Mouse (Mus musculus): ENCODE results near the gene Mthfd1. TPM values are rescaled to one million over a fixed set of nuclear protein-coding genes. Genes with fewer than 3 reads are reported as not detected.

The Mthfd1 gene
- polyA plus RNA-seq, 1 experiment from 2014 or later, result 33.9 TPM

- peak overlapping the region; percentile 90 for H3K4me3 ChIP-seq (replicated peaks)
- no peak for ATAC-seq
- no peaks in the 10 kb centered on the region for H3K27me3 ChIP-seq
- WGBS, result 8% methylated on average over 9 of the region's 9 CpGs
- H3K4me1 ChIP-seq (replicated peaks), result peaks cover 40% of the 10 kb centered on the region
- H3K36me3 ChIP-seq, result no peaks in the 10 kb centered on the region
- H3K4me2 ChIP-seq (replicated peaks), result peak overlapping the region; percentile 89
- no peaks in the 10 kb centered on the region for H3K9me3 ChIP-seq
- peak overlapping the region; percentile 95 for H3K9ac ChIP-seq (replicated peaks)
- H3K27ac ChIP-seq, result peak overlapping the region; percentile 97
Measured at GRCm38 (mm10) chr12:76368201-76368789, 113.2 kb downstream of the Mthfd1 start.

DNA sequence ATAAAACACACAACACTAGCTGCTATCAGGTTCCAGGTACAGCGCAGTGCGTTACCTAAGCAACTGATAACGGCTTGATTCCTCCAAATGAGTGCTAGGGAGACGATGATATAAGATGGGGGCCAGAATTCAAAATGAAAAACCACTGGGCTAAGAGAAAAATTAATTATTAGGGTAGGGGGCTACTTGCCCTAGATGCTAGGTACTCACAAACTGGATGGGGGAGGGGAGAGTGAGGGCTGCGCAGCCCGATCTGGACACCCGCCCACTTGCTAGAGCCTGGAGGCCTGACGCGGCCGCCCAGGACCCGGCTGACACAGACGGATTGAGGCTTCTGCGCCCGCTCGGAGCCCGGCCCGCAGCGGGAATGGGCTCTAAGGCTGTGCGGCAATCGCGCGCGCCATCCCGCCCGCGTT lies 113.7 kb downstream of the Mthfd1 start:
- peaks cover 40% of the 10 kb centered on the region for H3K4me1 ChIP-seq (replicated peaks)
- peak overlapping the region; percentile 89 for H3K4me2 ChIP-seq (replicated peaks)
- WGBS, result under 1% methylated on average over 26 of the region's 26 CpGs
- no peaks in the 10 kb centered on the region for H3K36me3 ChIP-seq
- 0 out of 2 replicates have a peak, but pooled peaks have one; percentile 0 for ATAC-seq
- H3K27ac ChIP-seq, result peak overlapping the region; percentile 97
- no peaks in the 10 kb centered on the region for H3K27me3 ChIP-seq
- H3K4me3 ChIP-seq (replicated peaks), result peak overlapping the region; percentile 90
- H3K9ac ChIP-seq (replicated peaks), result peak overlapping the region; percentile 95
- no peaks in the 10 kb centered on the region for H3K9me3 ChIP-seq

Other genes with a start within 250 kb of the Mthfd1 start
- gene Esr2, start 78.0 kb upstream of the Mthfd1 start, polyA plus RNA-seq (2015; fragmentation: Nextera tagmentation; extraction: Ambion mirVana), result 0.12 and 0.14 TPM in 2 replicates
- gene Tex21, start 8.6 kb upstream of the Mthfd1 start, polyA plus RNA-seq (2015; fragmentation: Nextera tagmentation; extraction: Ambion mirVana), result not detected in 2 replicates
- 6.5 and 6.9 TPM in 2 replicates for gene Akap5, start 69.6 kb downstream of the Mthfd1 start, polyA plus RNA-seq (2015; fragmentation: Nextera tagmentation; extraction: Ambion mirVana)
- 15.9 and 16.5 TPM in 2 replicates for gene Zbtb25, start 114.3 kb downstream of the Mthfd1 start, polyA plus RNA-seq (2015; fragmentation: Nextera tagmentation; extraction: Ambion mirVana)
- gene Zbtb1, start 115.0 kb downstream of the Mthfd1 start, polyA plus RNA-seq (2015; fragmentation: Nextera tagmentation; extraction: Ambion mirVana), result 4.1 and 4.7 TPM in 2 replicates
- gene Hspa2, start 148.9 kb downstream of the Mthfd1 start, polyA plus RNA-seq (2015; fragmentation: Nextera tagmentation; extraction: Ambion mirVana), result 5.1 TPM in 2 replicates
- 0.46 and 0.53 TPM in 2 replicates for gene Ppp1r36, start 162.2 kb downstream of the Mthfd1 start, polyA plus RNA-seq (2015; fragmentation: Nextera tagmentation; extraction: Ambion mirVana)